Comparison of ENCODE assay signal across 12 mouse cellular contexts in the genomic region with DNA sequence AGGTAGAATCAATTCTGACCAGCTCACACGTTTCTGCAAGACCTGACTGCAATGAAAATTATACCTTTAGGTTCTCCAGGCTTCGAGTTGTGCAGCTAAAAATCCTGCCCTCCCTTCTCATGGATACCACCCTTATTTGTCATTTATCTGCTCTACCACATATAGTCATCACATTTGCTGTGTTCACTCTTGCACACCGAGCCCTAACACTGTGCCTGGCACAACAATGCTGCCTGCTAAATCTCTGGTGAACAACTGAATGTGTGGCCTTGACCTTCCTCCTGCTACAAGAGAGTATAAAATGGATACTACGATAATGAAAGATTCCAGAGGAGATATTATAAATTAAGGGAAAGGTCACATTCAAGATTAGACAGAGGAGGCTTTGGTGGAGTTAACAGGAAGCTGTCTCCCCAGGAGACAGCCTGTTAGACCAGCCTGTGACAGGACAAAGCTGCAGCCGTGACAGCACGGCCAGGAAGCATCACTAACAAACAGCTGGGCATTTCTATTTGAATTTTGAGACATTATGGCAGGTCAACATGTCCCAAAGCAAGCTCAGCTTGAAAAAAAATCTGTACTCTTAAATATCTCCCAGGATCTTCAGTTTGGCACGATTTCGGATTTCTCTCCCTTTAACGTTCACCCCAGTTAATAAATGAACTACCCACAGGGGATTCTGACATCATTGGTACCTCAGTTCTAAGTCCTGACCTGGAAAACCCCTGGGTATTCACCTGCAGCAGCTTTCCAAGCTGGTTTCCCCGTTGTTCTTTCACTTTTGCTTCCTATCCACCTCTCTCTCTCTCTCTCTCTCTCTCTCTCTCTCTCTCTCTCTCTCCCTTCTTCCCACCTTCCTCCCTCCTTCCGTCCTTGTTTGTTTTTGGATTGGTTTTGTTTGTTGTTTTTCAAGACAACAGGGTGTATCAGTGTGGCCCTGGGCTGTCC.
DNase-seq lines count a peak whose midpoint lies in the region; ATAC-seq and TF ChIP-seq lines count a peak whose summit lies in the region.
"Had no signal": no experiment of that assay in that cellular context is flagged by ENCODE, and none has a peak within 500 bp of the region (broad histone marks: within the 10 kb centered on the region; RNA-seq: fewer than 3 reads in every experiment).

No protein-coding gene starts in this region.

- H3K27ac ChIP-seq in forebrain, embryonic 16.5 days (ENCODE audit: low read length) = no peak overlapping the region
- H3K27ac ChIP-seq in forebrain, embryonic 12.5 days = no peak overlapping the region
- H3K27ac ChIP-seq in lung, embryonic 16.5 days (ENCODE audit: low read length) = peak overlapping the region; percentile 15; the same call in 1 of the 2 replicates
- H3K27ac ChIP-seq in hindbrain, embryonic 13.5 days = no peak overlapping the region
- no peak overlapping the region for H3K27ac ChIP-seq in midbrain, postnatal 0 days (ENCODE audit: low read depth, low read length)
- H3K27ac ChIP-seq in cerebellum, adult 2 months (ENCODE audit: insufficient read depth, low read length) = no peak overlapping the region
- H3K27ac ChIP-seq: limb, embryonic 15.5 days had no signal

- DNase-seq in lung, postnatal 36 days = no peak
- DNase-seq in midbrain, postnatal 0 days (ENCODE audit: low spot score) = no peak
- DNase-seq in urinary bladder, postnatal 25 days (ENCODE audit: low spot score) = no peak
- no peak for DNase-seq in cerebellum, adult 2 months
- DNase-seq: cerebellum, postnatal 25 days; gastrocnemius, postnatal 10 days; right cerebral cortex, adult 18-20 months had no signal

- WGBS in forebrain, embryonic 16.5 days = 52% methylated on average over 11 of the region's 11 CpGs
- 64% methylated on average over 11 of the region's 11 CpGs for WGBS in forebrain, embryonic 12.5 days
- 35% methylated on average over 11 of the region's 11 CpGs for WGBS in lung, embryonic 16.5 days
- WGBS in hindbrain, embryonic 13.5 days = 57% methylated on average over 11 of the region's 11 CpGs
- WGBS in midbrain, postnatal 0 days = 44% methylated on average over 11 of the region's 11 CpGs
- 60% methylated on average over 11 of the region's 11 CpGs for WGBS in cerebellum, adult 2 months

- TF ChIP-seq POLR2A in cerebellum, adult 2 months (IDR thresholded peaks at IDR 0.05; ENCODE audit: borderline replicate concordance, insufficient read depth, low read length) = no peak

- 0 out of 2 replicates have a peak, but pooled peaks cover 6% of the 10 kb centered on the region for H3K4me1 ChIP-seq in forebrain, embryonic 16.5 days (replicated peaks; ENCODE audit: control insufficient read depth, insufficient read depth, low read length)
- peaks cover 15% of the 10 kb centered on the region for H3K4me1 ChIP-seq in forebrain, embryonic 12.5 days
- 0 out of 2 replicates have a peak, but pooled peaks cover 5% of the 10 kb centered on the region for H3K4me1 ChIP-seq in lung, embryonic 16.5 days (replicated peaks; ENCODE audit: control insufficient read depth, insufficient read depth, low read length)
- peaks cover 12% of the 10 kb centered on the region for H3K4me1 ChIP-seq in hindbrain, embryonic 13.5 days (replicated peaks)
- H3K4me1 ChIP-seq in midbrain, postnatal 0 days (ENCODE audit: insufficient read depth, low read length) = no peaks in the 10 kb centered on the region
- H3K4me1 ChIP-seq in cerebellum, adult 2 months (ENCODE audit: control insufficient read depth, insufficient read depth, low read length) = no peaks in the 10 kb centered on the region

- H3K36me3 ChIP-seq in forebrain, embryonic 16.5 days (ENCODE audit: control insufficient read depth, insufficient read depth) = no peaks in the 10 kb centered on the region
- H3K36me3 ChIP-seq in forebrain, embryonic 12.5 days (replicated peaks) = no peaks in the 10 kb centered on the region
- H3K36me3 ChIP-seq in lung, embryonic 16.5 days (ENCODE audit: control insufficient read depth, insufficient read depth, low read length) = no peaks in the 10 kb centered on the region
- no peaks in the 10 kb centered on the region for H3K36me3 ChIP-seq in hindbrain, embryonic 13.5 days
- no peaks in the 10 kb centered on the region for H3K36me3 ChIP-seq in midbrain, postnatal 0 days (ENCODE audit: insufficient read depth, low read length)
- H3K36me3 ChIP-seq: limb, embryonic 15.5 days had no signal

- H3K9ac ChIP-seq in forebrain, embryonic 16.5 days (replicated peaks; ENCODE audit: low read depth, low read length) = no peak overlapping the region
- no peak overlapping the region for H3K9ac ChIP-seq in forebrain, embryonic 12.5 days
- H3K9ac ChIP-seq in lung, embryonic 16.5 days (ENCODE audit: low read length) = no peak overlapping the region
- no peak overlapping the region for H3K9ac ChIP-seq in hindbrain, embryonic 13.5 days
- no peak overlapping the region for H3K9ac ChIP-seq in midbrain, postnatal 0 days (replicated peaks; ENCODE audit: low read length, poor library complexity, severe bottlenecking)
- H3K9ac ChIP-seq: limb, embryonic 15.5 days had no signal

- TF ChIP-seq CTCF in midbrain, postnatal 0 days (IDR thresholded peaks at IDR 0.05) = no peak
- TF ChIP-seq CTCF in cerebellum, adult 2 months (IDR thresholded peaks at IDR 0.05; ENCODE audit: borderline replicate concordance, insufficient read depth, low read depth, low read length) = no peak

- peak; percentile 31; the same call in 1 of the 2 replicates for ATAC-seq in forebrain, embryonic 16.5 days
- no peak; the same call in 1 of the 2 replicates for ATAC-seq in forebrain, embryonic 12.5 days (ENCODE audit: low FRiP score)
- ATAC-seq in lung, embryonic 16.5 days (ENCODE audit: low read depth) = peak; percentile 71
- peak; percentile 45; the same call in 1 of the 2 replicates for ATAC-seq in hindbrain, embryonic 13.5 days (ENCODE audit: low FRiP score)
- ATAC-seq in midbrain, postnatal 0 days (ENCODE audit: low FRiP score) = 0 out of 2 replicates have a peak, but pooled peaks have one; percentile 38

- H3K27me3 ChIP-seq in forebrain, embryonic 16.5 days (replicated peaks; ENCODE audit: control insufficient read depth, insufficient read depth, low read length) = no peaks in the 10 kb centered on the region
- no peaks in the 10 kb centered on the region for H3K27me3 ChIP-seq in forebrain, embryonic 12.5 days
- no peaks in the 10 kb centered on the region for H3K27me3 ChIP-seq in lung, embryonic 16.5 days (ENCODE audit: control insufficient read depth, insufficient read depth, low read depth, low read length)
- H3K27me3 ChIP-seq in hindbrain, embryonic 13.5 days = no peaks in the 10 kb centered on the region
- H3K27me3 ChIP-seq in midbrain, postnatal 0 days (ENCODE audit: insufficient read depth, low read length) = no peaks in the 10 kb centered on the region
- H3K27me3 ChIP-seq in cerebellum, adult 2 months (ENCODE audit: control insufficient read depth, insufficient read depth, low read length) = no peaks in the 10 kb centered on the region
- H3K27me3 ChIP-seq: limb, embryonic 15.5 days had no signal

- H3K4me3 ChIP-seq in forebrain, embryonic 16.5 days (replicated peaks; ENCODE audit: low read length) = no peak overlapping the region
- no peak overlapping the region for H3K4me3 ChIP-seq in forebrain, embryonic 12.5 days (replicated peaks)
- H3K4me3 ChIP-seq in lung, embryonic 16.5 days (ENCODE audit: low read length) = no peak overlapping the region
- H3K4me3 ChIP-seq in hindbrain, embryonic 13.5 days = no peak overlapping the region
- no peak overlapping the region for H3K4me3 ChIP-seq in midbrain, postnatal 0 days (ENCODE audit: low read depth, low read length)
- H3K4me3 ChIP-seq in cerebellum, adult 2 months (replicated peaks; ENCODE audit: insufficient read depth, low read depth, low read length) = no peak overlapping the region
- H3K4me3 ChIP-seq: limb, embryonic 15.5 days had no signal

- H3K9me3 ChIP-seq in forebrain, embryonic 16.5 days (ENCODE audit: control insufficient read depth, low read length) = no peaks in the 10 kb centered on the region
- H3K9me3 ChIP-seq in forebrain, embryonic 12.5 days = no peaks in the 10 kb centered on the region
- H3K9me3 ChIP-seq in lung, embryonic 16.5 days (ENCODE audit: control insufficient read depth, low read length) = no peaks in the 10 kb centered on the region
- H3K9me3 ChIP-seq in hindbrain, embryonic 13.5 days = 0 out of 2 replicates have a peak, but pooled peaks cover 3% of the 10 kb centered on the region
- no peaks in the 10 kb centered on the region for H3K9me3 ChIP-seq in midbrain, postnatal 0 days (ENCODE audit: low read length)
- H3K9me3 ChIP-seq: limb, embryonic 15.5 days had no signal

- no peak overlapping the region for H3K4me2 ChIP-seq in forebrain, embryonic 16.5 days (ENCODE audit: low read length)
- no peak overlapping the region for H3K4me2 ChIP-seq in forebrain, embryonic 12.5 days
- H3K4me2 ChIP-seq in lung, embryonic 16.5 days (ENCODE audit: low read depth, low read length) = no peak overlapping the region
- no peak overlapping the region for H3K4me2 ChIP-seq in hindbrain, embryonic 13.5 days
- H3K4me2 ChIP-seq in midbrain, postnatal 0 days (ENCODE audit: low read depth, low read length, poor library complexity, severe bottlenecking) = no peak overlapping the region
- H3K4me2 ChIP-seq: limb, embryonic 15.5 days had no signal
